In genomic region chr9:44986976-44987375, GRCm38 (mm10) we compare ENCODE assay signal across 16 mouse cellular contexts. TPM values are rescaled to one million over a fixed set of nuclear protein-coding genes. Genes with fewer than 3 reads are reported as not detected.
DNase-seq lines count a peak whose midpoint lies in the region; ATAC-seq and TF ChIP-seq lines count a peak whose summit lies in the region.
"Had no signal": no experiment of that assay in that cellular context is flagged by ENCODE, and none has a peak within 500 bp of the region (broad histone marks: within the 10 kb centered on the region; RNA-seq: fewer than 3 reads in every experiment).

No protein-coding gene starts in this region.

- H3K36me3 ChIP-seq in heart, embryonic 11.5 days (ENCODE audit: control insufficient read depth, insufficient read depth, low read length) = no peaks in the 10 kb centered on the region
- H3K36me3 ChIP-seq in heart, adult 2 months (ENCODE audit: control insufficient read depth, insufficient read depth, low read length) = no peaks in the 10 kb centered on the region
- no peaks in the 10 kb centered on the region for H3K36me3 ChIP-seq in lung, postnatal 0 days (ENCODE audit: insufficient read depth, low read length)
- H3K36me3 ChIP-seq in hindbrain, embryonic 10.5 days = no peaks in the 10 kb centered on the region
- H3K36me3 ChIP-seq: G1E; liver, embryonic 13.5 days had no signal

- no peak for TF ChIP-seq CTCF in heart, adult 2 months (IDR thresholded peaks at IDR 0.05)
- no peak for TF ChIP-seq CTCF in lung, postnatal 0 days (IDR thresholded peaks at IDR 0.05)

- 64% methylated on average over 5 of the region's 5 CpGs for WGBS in heart, embryonic 11.5 days (ENCODE audit: insufficient replicate concordance)
- 42% methylated on average over 5 of the region's 5 CpGs for WGBS in heart, adult 2 months
- 63% methylated on average over 5 of the region's 5 CpGs for WGBS in lung, postnatal 0 days
- WGBS in hindbrain, embryonic 10.5 days = 78% methylated on average over 5 of the region's 5 CpGs

- H3K79me2 ChIP-seq in heart, adult 2 months (replicated peaks; ENCODE audit: control insufficient read depth, insufficient read depth, low read length) = no peaks in the 10 kb centered on the region

- TF ChIP-seq POLR2A in heart, adult 2 months (IDR thresholded peaks at IDR 0.05; ENCODE audit: insufficient read depth, low read depth, low read length) = no peak

- no peaks in the 10 kb centered on the region for H3K4me1 ChIP-seq in heart, embryonic 11.5 days (ENCODE audit: control insufficient read depth, insufficient read depth, low read length)
- no peaks in the 10 kb centered on the region; the same call in 1 of the 2 replicates for H3K4me1 ChIP-seq in heart, adult 2 months (ENCODE audit: control insufficient read depth, insufficient read depth, low read length)
- H3K4me1 ChIP-seq in lung, postnatal 0 days (ENCODE audit: insufficient read depth, low read depth, low read length) = no peaks in the 10 kb centered on the region
- 0 out of 2 replicates have a peak, but pooled peaks cover 6% of the 10 kb centered on the region for H3K4me1 ChIP-seq in hindbrain, embryonic 10.5 days (replicated peaks)
- H3K4me1 ChIP-seq: liver, embryonic 13.5 days had no signal

- H3K9me3 ChIP-seq in heart, embryonic 11.5 days (replicated peaks; ENCODE audit: control insufficient read depth, low read length) = no peaks in the 10 kb centered on the region
- no peaks in the 10 kb centered on the region for H3K9me3 ChIP-seq in lung, postnatal 0 days (ENCODE audit: low read length)
- H3K9me3 ChIP-seq in hindbrain, embryonic 10.5 days = no peaks in the 10 kb centered on the region
- H3K9me3 ChIP-seq: G1E; liver, embryonic 13.5 days had no signal

- no peak overlapping the region for H3K4me2 ChIP-seq in heart, embryonic 11.5 days
- H3K4me2 ChIP-seq in lung, postnatal 0 days (replicated peaks; ENCODE audit: low read depth, low read length) = no peak overlapping the region

- TF ChIP-seq EP300 in heart, adult 2 months (IDR thresholded peaks at IDR 0.05; ENCODE audit: insufficient read depth, low read depth, low read length) = no peak
- TF ChIP-seq EP300 in lung, postnatal 0 days (IDR thresholded peaks at IDR 0.05) = no peak

- no peak overlapping the region for H3K9ac ChIP-seq in heart, embryonic 11.5 days (ENCODE audit: low read depth, low read length)
- no peak overlapping the region for H3K9ac ChIP-seq in heart, adult 2 months (ENCODE audit: low read depth, low read length)
- no peak overlapping the region for H3K9ac ChIP-seq in lung, postnatal 0 days (replicated peaks; ENCODE audit: low read depth)
- H3K9ac ChIP-seq: liver, embryonic 13.5 days had no signal

- no peak for DNase-seq in heart, adult 2 months
- peak; percentile 81 for DNase-seq in 416B (ENCODE audit: low read depth)
- DNase-seq in lung, postnatal 0 days (ENCODE audit: low spot score) = no peak
- no peak for DNase-seq in hindbrain, embryonic 10.5 days (ENCODE audit: low spot score)
- no peak for DNase-seq in frontal cortex, postnatal 36 days (ENCODE audit: low spot score in 2 of 2)
- DNase-seq: cerebellum, adult 11 months had no signal

- no peaks in the 10 kb centered on the region; the same call in 1 of the 2 replicates for H3K27me3 ChIP-seq in heart, embryonic 11.5 days (ENCODE audit: control insufficient read depth, insufficient read depth, low read length)
- H3K27me3 ChIP-seq in heart, adult 2 months (ENCODE audit: control insufficient read depth, insufficient read depth, low read length) = no peaks in the 10 kb centered on the region; the same call in 1 of the 2 replicates
- H3K27me3 ChIP-seq in lung, postnatal 0 days (replicated peaks; ENCODE audit: insufficient read depth, low read length) = no peaks in the 10 kb centered on the region
- H3K27me3 ChIP-seq in hindbrain, embryonic 10.5 days (ENCODE audit: insufficient read depth, poor library complexity, severe bottlenecking) = no peaks in the 10 kb centered on the region
- H3K27me3 ChIP-seq: liver, embryonic 13.5 days had no signal

- no peak for ATAC-seq in heart, embryonic 11.5 days (replicated peaks; ENCODE audit: insufficient number of reproducible peaks, low FRiP score, low TSS enrichment)
- peak; percentile 34 for ATAC-seq in common myeloid progenitor, adult 5-6 weeks (replicated peaks; ENCODE audit: low read depth, poor library complexity, severe bottlenecking)
- ATAC-seq in megakaryocyte, adult 5-6 weeks (ENCODE audit: poor library complexity, severe bottlenecking) = peak; percentile 53
- ATAC-seq in lung, postnatal 0 days = no peak
- ATAC-seq: forebrain, embryonic 16.5 days; hindbrain, embryonic 16.5 days had no signal

- H3K27ac ChIP-seq in heart, embryonic 11.5 days (ENCODE audit: low read depth, low read length) = peak overlapping the region; percentile 46; the same call in 1 of the 2 replicates
- no peak overlapping the region for H3K27ac ChIP-seq in heart, adult 2 months
- no peak overlapping the region for H3K27ac ChIP-seq in lung, postnatal 0 days (ENCODE audit: low read length)
- no peak overlapping the region for H3K27ac ChIP-seq in hindbrain, embryonic 10.5 days
- H3K27ac ChIP-seq: liver, embryonic 13.5 days had no signal

- intact Hi-C loops in heart, adult 2 months (cut with DNase I) = no loop called here

- no peak overlapping the region for H3K4me3 ChIP-seq in heart, embryonic 11.5 days (ENCODE audit: low read depth, low read length)
- H3K4me3 ChIP-seq in heart, adult 2 months = no peak overlapping the region
- no peak overlapping the region for H3K4me3 ChIP-seq in lung, postnatal 0 days (ENCODE audit: low read depth, low read length)
- no peak overlapping the region for H3K4me3 ChIP-seq in hindbrain, embryonic 10.5 days

RNA-seq across cellular contexts. Expression of gene Cd3d, which starts 5.4 kb away (rescaled TPM):
- not detected in 2 replicates for polyA plus RNA-seq in heart, embryonic 11.5 days (2014; fragmentation: Nextera tagmentation; extraction: Ambion mirVana)
- under 1 TPM in 1 of 2 experiments, not detected in 1; 0.66 TPM for total RNA-seq in heart, adult 2 months (2021)
- polyA plus RNA-seq in heart, adult 2 months (2012; rRNA removed) = 0.29 and 0.92 TPM in 2 replicates
- total RNA-seq in common myeloid progenitor, adult 5-6 weeks (2017) = 0.05 TPM in 1 of 2 replicates, not detected in the other
- 2.3 and 6.8 TPM in 2 replicates for total RNA-seq in megakaryocyte, adult 5-6 weeks (2015)
- 2.1 and 6.3 TPM in 2 replicates for total RNA-seq in megakaryocyte, adult 5-6 weeks (2017)
- polyA plus RNA-seq in lung, postnatal 0 days (2015; fragmentation: Nextera tagmentation; extraction: Ambion mirVana) = 0.38 and 0.39 TPM in 2 replicates
- not detected in 2 replicates for polyA plus RNA-seq in hindbrain, embryonic 10.5 days (2016; fragmentation: Nextera tagmentation; extraction: Ambion mirVana)
- total RNA-seq: G1E; gastrocnemius, postnatal 25 days; left cerebral cortex, adult 18-20 months had no signal
- polyA plus RNA-seq: cortical plate, adult 2 months; forebrain, embryonic 16.5 days; G1E; hindbrain, embryonic 16.5 days; liver, embryonic 13.5 days had no signal

RNA-seq across cellular contexts. Expression of gene Cd3g, which starts 6.7 kb away (rescaled TPM):
- not detected in 2 replicates for polyA plus RNA-seq in heart, embryonic 11.5 days (2014; fragmentation: Nextera tagmentation; extraction: Ambion mirVana)
- total RNA-seq in heart, adult 2 months (2021) = under 1 TPM; 0.25 to 0.39 TPM
- 0.64 and 1.5 TPM in 2 replicates for polyA plus RNA-seq in heart, adult 2 months (2012; rRNA removed)
- total RNA-seq in common myeloid progenitor, adult 5-6 weeks (2017) = 1.4 TPM in 1 of 2 replicates, not detected in the other
- total RNA-seq in megakaryocyte, adult 5-6 weeks (2015) = 6.2 and 11.0 TPM in 2 replicates
- 14.8 and 17.2 TPM in 2 replicates for total RNA-seq in megakaryocyte, adult 5-6 weeks (2017)
- 0.63 and 1.1 TPM in 2 replicates for polyA plus RNA-seq in lung, postnatal 0 days (2015; fragmentation: Nextera tagmentation; extraction: Ambion mirVana)
- polyA plus RNA-seq in hindbrain, embryonic 10.5 days (2016; fragmentation: Nextera tagmentation; extraction: Ambion mirVana) = 0.31 TPM in 1 of 2 replicates, not detected in the other
- total RNA-seq: left cerebral cortex, adult 18-20 months had no signal
- polyA plus RNA-seq: cortical plate, adult 2 months; forebrain, embryonic 16.5 days; hindbrain, embryonic 16.5 days had no signal

RNA-seq across cellular contexts. Expression of gene Ube4a, which starts 21.6 kb away (rescaled TPM):
- 22.7 and 26.5 TPM in 2 replicates for polyA plus RNA-seq in heart, embryonic 11.5 days (2014; fragmentation: Nextera tagmentation; extraction: Ambion mirVana)
- total RNA-seq in heart, adult 2 months (2021) = 10 to 100 TPM; 36.1 to 39.6 TPM
- 8.4 and 17.0 TPM in 2 replicates for polyA plus RNA-seq in heart, adult 2 months (2012; rRNA removed)
- 33.7 and 52.3 TPM in 2 replicates for total RNA-seq in common myeloid progenitor, adult 5-6 weeks (2017)
- total RNA-seq in megakaryocyte, adult 5-6 weeks (2015) = 43.0 and 53.3 TPM in 2 replicates
- 30.3 and 33.3 TPM in 2 replicates for total RNA-seq in megakaryocyte, adult 5-6 weeks (2017)
- 12.9 and 13.2 TPM in 2 replicates for polyA plus RNA-seq in lung, postnatal 0 days (2015; fragmentation: Nextera tagmentation; extraction: Ambion mirVana)
- polyA plus RNA-seq in hindbrain, embryonic 10.5 days (2016; fragmentation: Nextera tagmentation; extraction: Ambion mirVana) = 22.7 and 25.0 TPM in 2 replicates

RNA-seq across cellular contexts. Expression of gene Cd3e, which starts 22.5 kb away (rescaled TPM):
- polyA plus RNA-seq in heart, embryonic 11.5 days (2014; fragmentation: Nextera tagmentation; extraction: Ambion mirVana) = not detected in 2 replicates
- under 1 TPM; 0.21 to 0.66 TPM for total RNA-seq in heart, adult 2 months (2021)
- polyA plus RNA-seq in heart, adult 2 months (2012; rRNA removed) = 0.32 and 1.5 TPM in 2 replicates
- not detected in 2 replicates for total RNA-seq in common myeloid progenitor, adult 5-6 weeks (2017)
- total RNA-seq in megakaryocyte, adult 5-6 weeks (2015) = 3.5 and 5.8 TPM in 2 replicates
- 0.73 and 4.1 TPM in 2 replicates for total RNA-seq in megakaryocyte, adult 5-6 weeks (2017)
- 0.18 and 0.27 TPM in 2 replicates for polyA plus RNA-seq in lung, postnatal 0 days (2015; fragmentation: Nextera tagmentation; extraction: Ambion mirVana)
- not detected in 2 replicates for polyA plus RNA-seq in hindbrain, embryonic 10.5 days (2016; fragmentation: Nextera tagmentation; extraction: Ambion mirVana)
- total RNA-seq: left cerebral cortex, adult 18-20 months had no signal
- polyA plus RNA-seq: cortical plate, adult 2 months; forebrain, embryonic 16.5 days; G1E; liver, embryonic 13.5 days had no signal

RNA-seq across cellular contexts. Expression of gene Mpzl2, which starts 52.6 kb away (rescaled TPM):
- polyA plus RNA-seq in heart, embryonic 11.5 days (2014; fragmentation: Nextera tagmentation; extraction: Ambion mirVana) = 0.25 and 1.3 TPM in 2 replicates
- total RNA-seq in heart, adult 2 months (2021) = 1 to 10 TPM in 1 of 2 experiments, under 1 TPM in 1; 0.77 to 1.2 TPM
- polyA plus RNA-seq in heart, adult 2 months (2012; rRNA removed) = 1.6 and 1.8 TPM in 2 replicates
- total RNA-seq in common myeloid progenitor, adult 5-6 weeks (2017) = not detected in 2 replicates
- not detected in 2 replicates for total RNA-seq in megakaryocyte, adult 5-6 weeks (2015)
- total RNA-seq in megakaryocyte, adult 5-6 weeks (2017) = 0.04 TPM in 1 of 2 replicates, not detected in the other
- 4.2 and 4.3 TPM in 2 replicates for polyA plus RNA-seq in lung, postnatal 0 days (2015; fragmentation: Nextera tagmentation; extraction: Ambion mirVana)
- polyA plus RNA-seq in hindbrain, embryonic 10.5 days (2016; fragmentation: Nextera tagmentation; extraction: Ambion mirVana) = 2.8 and 4.3 TPM in 2 replicates
- polyA plus RNA-seq: G1E had no signal

Comparison
In these comparisons a context has a peak if more than half of its experiments do, and no peak if none do; other contexts are left out.
1. ATAC-seq: peak in common myeloid progenitor, adult 5-6 weeks (single experiment) and megakaryocyte, adult 5-6 weeks (single experiment); none in heart, embryonic 11.5 days (single experiment) and lung, postnatal 0 days (single experiment).